Mouse (Mus musculus) spleen, adult 12 weeks (tissue): ENCODE measurements around the gene Ippk.

ENCODE experiments used
- DNase-seq: peaks from one replicate; pipeline ENCODE4 v3.0.0; 2022; ENCODE audit warnings: low spot score

The Ippk gene

GRCm38 (mm10) chr13:49480551-49480950 is 59.5 kb downstream of the Ippk start:
- no peak for DNase-seq

- no peak for DNase-seq
Measured at GRCm38 (mm10) chr13:49485388-49485787, 64.3 kb downstream of the Ippk start.

- no peak for DNase-seq
Measured at GRCm38 (mm10) chr13:49492376-49493368, 71.6 kb downstream of the Ippk start, which contains the start of gene Tes3-ps. Gene Tes3-ps, plus strand, starts transcription at chr13:49493318.

- DNase-seq = no peak
Measured at GRCm38 (mm10) chr13:49504510-49504909, 83.5 kb downstream of the Ippk start, which contains the start of gene Ecm2. Gene Ecm2, plus strand, starts transcription at chr13:49504810.

GRCm38 (mm10) chr13:49505776-49506175 is 84.7 kb downstream of the Ippk start:
- no peak for DNase-seq

GRCm38 (mm10) chr13:49507176-49507575 is 86.1 kb downstream of the Ippk start:
- no peak for DNase-seq
